Mouse (Mus musculus): ENCODE results near the gene Mymx. TPM values are rescaled to one million over a fixed set of nuclear protein-coding genes. Genes with fewer than 3 reads are reported as not detected.

Mymx gene
- polyA plus RNA-seq, 1 experiment from 2014 or later: not detected

DNA sequence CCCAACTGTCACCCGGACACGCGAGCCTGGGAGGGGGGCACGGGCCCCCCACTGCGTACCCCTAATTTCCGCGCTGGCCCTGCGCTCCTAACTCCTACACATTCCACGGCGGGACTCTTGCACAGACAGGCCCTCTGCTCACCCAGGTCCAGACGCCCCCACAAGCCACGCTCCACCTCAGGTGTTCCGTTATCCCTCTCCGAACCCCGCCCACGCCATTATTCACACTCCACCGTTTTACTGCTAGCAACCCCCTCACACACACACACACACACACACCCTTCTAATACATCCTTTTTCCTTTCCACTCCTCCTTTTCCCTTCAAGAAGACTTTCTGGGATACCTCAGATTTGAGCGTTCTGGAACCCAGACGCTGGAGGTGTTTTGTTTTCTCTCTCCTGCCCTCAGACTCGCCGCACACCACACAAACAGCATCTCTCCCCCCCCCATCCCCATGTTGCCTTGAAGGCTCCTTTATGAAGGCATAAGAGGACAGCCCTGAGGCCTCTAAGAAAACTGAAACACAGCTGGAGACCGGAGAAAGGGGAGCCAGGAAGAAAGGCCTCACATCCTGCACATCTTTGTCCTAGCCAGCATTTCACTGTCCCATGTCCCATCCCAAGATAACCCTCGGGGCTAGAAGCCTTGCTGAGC, 6.0 kb downstream of the Mymx start:
- peak overlapping the region; percentile 51 for H3K4me3 ChIP-seq (ENCODE audit: low read depth, low read length)
- ATAC-seq (replicated peaks; ENCODE audit: low FRiP score, low TSS enrichment, low read depth) (peak; percentile 10; the same call in 1 of the 2 replicates), DNase-seq (ENCODE audit: low spot score) (no peak)
- 0 out of 2 replicates have a peak overlapping the region, but pooled peaks have one; percentile 22 for H3K27ac ChIP-seq (ENCODE audit: low read depth)
- H3K4me2 ChIP-seq (ENCODE audit: low read length): peak overlapping the region; percentile 96
- H3K4me1 ChIP-seq (replicated peaks; ENCODE audit: control insufficient read depth, insufficient read depth, low read length): peaks cover 61% of the 10 kb centered on the region
- no peaks in the 10 kb centered on the region for H3K36me3 ChIP-seq (ENCODE audit: control insufficient read depth, insufficient read depth, low read length)
- H3K9me3 ChIP-seq (ENCODE audit: control insufficient read depth, low read length): no peaks in the 10 kb centered on the region
- WGBS: 8% methylated on average over 23 of the region's 23 CpGs
- H3K9ac ChIP-seq (ENCODE audit: low read length): peak overlapping the region; percentile 59
- H3K27me3 ChIP-seq (replicated peaks; ENCODE audit: control insufficient read depth, insufficient read depth, low read length): peaks cover 6% of the 10 kb centered on the region; the same call in 1 of the 2 replicates

DNA sequence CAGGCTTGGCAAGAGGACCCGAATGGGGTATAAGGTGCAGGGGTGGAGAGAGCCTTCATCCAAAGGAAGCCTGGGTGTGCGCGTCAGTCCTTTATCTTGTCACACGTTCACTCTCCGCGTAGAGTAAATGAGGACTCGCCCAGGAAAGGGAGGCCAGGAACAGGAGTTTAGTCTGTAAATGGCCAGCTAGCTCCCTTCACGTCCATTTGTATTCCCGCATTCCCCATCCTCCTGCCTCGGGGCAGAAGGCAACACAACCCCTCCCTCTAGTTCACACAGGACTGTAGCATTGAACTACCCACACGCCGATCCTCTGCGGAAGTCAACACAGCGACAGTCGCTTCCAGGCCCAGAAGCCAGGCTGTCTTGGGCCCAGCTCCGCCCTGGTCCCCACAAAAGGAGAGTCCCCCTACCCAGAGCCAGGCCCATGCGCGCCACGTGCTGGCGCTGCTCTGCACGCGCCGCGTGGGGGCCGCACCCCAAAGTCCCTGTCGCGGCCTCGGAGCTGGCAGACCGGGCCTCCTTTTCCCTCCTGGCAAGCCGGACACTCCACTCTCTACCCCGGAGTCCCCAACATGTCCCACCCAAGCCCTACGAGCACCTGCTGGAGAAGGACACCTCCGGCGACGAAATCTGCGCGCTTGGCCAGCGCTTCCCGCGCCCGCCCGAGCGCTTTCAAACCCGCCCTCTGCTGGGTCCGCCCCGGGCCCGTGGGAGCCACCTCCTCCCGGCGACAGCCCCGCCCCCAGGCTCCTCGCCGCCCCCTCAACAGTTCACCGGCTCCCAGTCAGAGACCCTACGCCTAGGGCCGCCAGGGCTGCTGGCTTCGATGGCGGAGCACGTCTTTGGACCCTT, 6.8 kb downstream of the Mymx start:
- Histone ChIP-seq H3K27ac (ENCODE audit: low read depth) (0 out of 2 replicates have a peak overlapping the region, but pooled peaks have one; percentile 22), H3K4me1 (replicated peaks; ENCODE audit: control insufficient read depth, insufficient read depth, low read length) (peaks cover 60% of the 10 kb centered on the region)

DNA sequence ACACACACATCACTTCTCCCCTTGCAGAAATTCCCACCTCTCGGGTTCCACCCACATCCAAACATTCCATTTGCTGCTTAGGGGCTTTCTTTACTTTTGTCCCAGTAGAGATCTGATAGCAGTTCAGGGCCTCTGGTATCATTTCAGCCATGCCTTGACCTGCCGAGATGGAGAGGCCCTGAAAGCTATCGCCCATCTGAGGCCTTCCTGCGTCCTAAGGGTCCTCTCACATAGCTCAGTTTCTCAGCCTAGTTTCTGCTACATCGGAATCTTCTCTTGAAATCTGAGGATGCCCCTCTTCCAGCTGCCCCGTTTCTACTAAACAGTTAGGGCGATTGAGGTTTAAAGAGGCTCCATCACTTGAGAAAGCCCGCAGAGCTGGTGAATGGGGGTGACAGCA, 7.7 kb downstream of the Mymx start:
- Histone ChIP-seq H3K9ac (ENCODE audit: low read length) (no peak overlapping the region), H3K27me3 (replicated peaks; ENCODE audit: control insufficient read depth, insufficient read depth, low read length) (0 out of 2 replicates have a peak, but pooled peaks cover 2% of the 10 kb centered on the region), H3K4me2 (ENCODE audit: low read length) (peak overlapping the region; percentile 96), H3K36me3 (ENCODE audit: control insufficient read depth, insufficient read depth, low read length) (no peaks in the 10 kb centered on the region), H3K9me3 (ENCODE audit: control insufficient read depth, low read length) (no peaks in the 10 kb centered on the region), H3K4me1 (replicated peaks; ENCODE audit: control insufficient read depth, insufficient read depth, low read length) (peaks cover 53% of the 10 kb centered on the region), H3K27ac (ENCODE audit: low read depth) (no peak overlapping the region), H3K4me3 (ENCODE audit: low read depth, low read length) (peak overlapping the region; percentile 51)
- DNase-seq (ENCODE audit: low spot score) (no peak), ATAC-seq (replicated peaks; ENCODE audit: low FRiP score, low TSS enrichment, low read depth) (no peak)
- WGBS: 44% methylated on average over 8 of the region's 8 CpGs

More for the DNA sequence above, 6.8 kb downstream of the Mymx start:
- peak overlapping the region; percentile 96 for H3K4me2 ChIP-seq (ENCODE audit: low read length)
- ATAC-seq (replicated peaks; ENCODE audit: low FRiP score, low TSS enrichment, low read depth) (peak; percentile 64), DNase-seq (ENCODE audit: low spot score) (peak; percentile 83)
- H3K9me3 ChIP-seq (ENCODE audit: control insufficient read depth, low read length): no peaks in the 10 kb centered on the region
- peak overlapping the region; percentile 51 for H3K4me3 ChIP-seq (ENCODE audit: low read depth, low read length)
- WGBS: 1% methylated on average over 58 of the region's 58 CpGs
- H3K27me3 ChIP-seq (replicated peaks; ENCODE audit: control insufficient read depth, insufficient read depth, low read length): 0 out of 2 replicates have a peak, but pooled peaks cover 4% of the 10 kb centered on the region
- H3K36me3 ChIP-seq (ENCODE audit: control insufficient read depth, insufficient read depth, low read length): no peaks in the 10 kb centered on the region
- peak overlapping the region; percentile 59 for H3K9ac ChIP-seq (ENCODE audit: low read length)

DNA sequence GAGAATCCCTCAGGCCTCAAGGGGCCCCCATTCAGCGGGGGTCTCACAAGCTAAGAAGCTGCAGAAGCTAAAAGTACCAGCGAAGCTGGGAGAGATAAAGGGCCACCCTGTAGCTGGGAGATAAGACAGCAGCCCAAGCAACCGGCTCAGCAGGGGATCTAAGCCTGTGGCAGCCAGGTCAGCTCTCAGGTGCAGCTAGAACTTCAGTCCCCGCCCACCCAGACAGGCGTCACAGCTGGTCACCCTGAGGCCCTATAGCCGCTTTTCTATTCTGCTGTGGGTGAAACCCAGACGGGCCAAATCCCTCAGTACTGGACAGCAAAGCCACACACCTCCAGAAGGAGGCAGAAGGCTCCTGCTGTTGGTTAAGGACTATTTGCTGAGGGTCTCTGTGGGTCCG, 8.4 kb downstream of the Mymx start:
- no peak for ATAC-seq (replicated peaks; ENCODE audit: low FRiP score, low TSS enrichment, low read depth)
- DNase-seq (ENCODE audit: low spot score): no peak
- Histone ChIP-seq H3K4me1 (replicated peaks; ENCODE audit: control insufficient read depth, insufficient read depth, low read length) (peaks cover 52% of the 10 kb centered on the region), H3K36me3 (ENCODE audit: control insufficient read depth, insufficient read depth, low read length) (0 out of 2 replicates have a peak, but pooled peaks cover under 1% of the 10 kb centered on the region), H3K9ac (ENCODE audit: low read length) (no peak overlapping the region), H3K4me3 (ENCODE audit: low read depth, low read length) (no peak overlapping the region), H3K9me3 (ENCODE audit: control insufficient read depth, low read length) (no peaks in the 10 kb centered on the region), H3K27me3 (replicated peaks; ENCODE audit: control insufficient read depth, insufficient read depth, low read length) (0 out of 2 replicates have a peak, but pooled peaks cover 2% of the 10 kb centered on the region), H3K4me2 (ENCODE audit: low read length) (peak overlapping the region; percentile 96), H3K27ac (ENCODE audit: low read depth) (no peak overlapping the region)
- WGBS: 43% methylated on average over 8 of the region's 8 CpGs

DNA sequence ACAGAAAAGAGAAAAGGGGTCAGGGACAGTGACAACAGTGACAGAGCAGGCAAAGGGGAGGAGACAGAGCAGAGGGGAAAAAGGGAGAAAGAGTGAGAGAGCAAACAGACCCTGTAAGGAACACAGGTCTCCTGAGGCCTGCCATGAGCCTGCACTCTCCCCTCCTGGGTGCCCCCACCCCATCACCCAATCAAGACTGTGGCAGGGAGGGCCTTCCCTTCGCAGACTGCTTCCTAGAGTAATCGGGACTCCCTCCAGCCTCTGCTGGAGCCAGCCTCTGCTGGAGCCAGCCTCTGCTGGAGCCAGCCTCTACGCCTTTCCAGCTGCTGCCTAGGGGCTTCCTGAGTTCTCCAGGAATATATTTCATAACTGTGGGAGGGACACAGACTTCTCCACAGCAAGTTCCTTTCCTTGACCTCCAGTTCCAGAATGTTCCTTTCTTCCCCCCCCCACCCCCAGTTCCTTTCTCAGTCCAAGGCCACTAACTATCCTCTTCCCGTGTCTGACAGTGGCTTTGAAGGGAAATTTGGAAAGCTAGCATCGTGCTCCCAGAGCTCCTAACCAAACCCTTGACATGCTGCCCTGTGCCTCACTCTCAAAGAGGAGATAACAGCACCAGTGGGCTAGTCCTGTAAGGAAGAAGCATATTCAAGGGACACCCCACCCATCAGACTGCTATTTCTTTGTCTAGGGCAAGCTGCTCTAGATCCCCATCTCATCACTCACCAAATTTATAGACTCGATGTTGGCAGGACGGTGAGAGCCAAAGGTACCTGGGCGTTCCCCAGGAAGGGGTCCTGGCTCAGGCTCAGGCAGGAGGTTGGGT, 9.1 kb downstream of the Mymx start:
- WGBS: 52% methylated on average over 8 of the region's 8 CpGs
- H3K27ac ChIP-seq (ENCODE audit: low read depth): no peak overlapping the region

DNA sequence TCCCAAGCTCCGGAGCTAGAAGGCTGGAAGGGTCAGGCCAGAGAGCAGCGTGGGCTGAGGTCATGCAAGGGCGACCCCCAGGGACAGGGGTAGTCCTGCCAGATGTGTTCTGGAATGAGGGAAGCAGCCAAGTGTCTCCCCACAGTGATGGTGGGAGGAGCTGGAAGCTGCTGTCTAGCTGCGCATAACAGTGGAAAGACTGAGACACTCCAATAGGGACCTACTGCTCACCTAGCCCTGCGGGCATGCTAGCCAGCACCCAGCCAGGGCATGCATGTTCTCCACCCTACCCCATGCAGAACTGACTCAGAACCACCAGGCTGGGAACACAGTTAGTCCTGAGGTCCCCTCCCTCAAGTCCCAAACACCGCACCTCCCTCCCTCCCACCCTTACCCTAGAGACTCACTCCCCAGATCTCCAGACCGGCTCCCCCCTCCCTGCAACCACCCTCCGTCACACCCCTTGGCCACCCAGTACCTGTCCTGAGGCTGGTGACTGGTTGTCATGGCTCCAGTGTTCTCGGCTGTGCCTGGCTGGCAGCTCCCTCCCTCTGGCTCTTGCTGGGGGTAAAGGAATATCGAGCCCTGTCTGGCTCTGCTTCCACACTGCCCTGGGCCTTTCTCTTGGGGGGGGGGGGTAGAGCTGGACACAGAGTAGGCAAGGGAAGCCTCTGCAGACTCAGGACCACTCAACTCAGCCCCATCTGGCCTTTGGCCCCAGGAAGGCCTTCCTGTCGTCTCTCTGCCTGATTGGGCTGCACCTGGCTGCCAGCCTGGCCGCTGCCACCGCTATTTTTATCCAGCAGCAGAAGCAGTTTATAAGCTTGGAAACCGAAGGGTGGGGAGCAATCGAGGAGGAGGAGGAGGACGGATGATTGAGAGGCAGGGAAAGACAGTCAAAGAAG, 9.9 kb downstream of the Mymx start:
- Histone ChIP-seq H3K36me3 (ENCODE audit: control insufficient read depth, insufficient read depth, low read length) (peaks cover 6% of the 10 kb centered on the region; the same call in 1 of the 2 replicates), H3K9me3 (ENCODE audit: control insufficient read depth, low read length) (no peaks in the 10 kb centered on the region), H3K4me2 (ENCODE audit: low read length) (peak overlapping the region; percentile 21), H3K4me3 (ENCODE audit: low read depth, low read length) (no peak overlapping the region), H3K9ac (ENCODE audit: low read length) (peak overlapping the region; percentile 27; the same call in 1 of the 2 replicates), H3K27me3 (replicated peaks; ENCODE audit: control insufficient read depth, insufficient read depth, low read length) (0 out of 2 replicates have a peak, but pooled peaks cover 2% of the 10 kb centered on the region), H3K4me1 (replicated peaks; ENCODE audit: control insufficient read depth, insufficient read depth, low read length) (peaks cover 48% of the 10 kb centered on the region), H3K27ac (ENCODE audit: low read depth) (no peak overlapping the region)
- ATAC-seq (replicated peaks; ENCODE audit: low FRiP score, low TSS enrichment, low read depth): no peak
- 46% methylated on average over 16 of the region's 16 CpGs for WGBS
- DNase-seq (ENCODE audit: low spot score): no peak

More for the DNA sequence above, 9.1 kb downstream of the Mymx start:
- Histone ChIP-seq H3K27me3 (replicated peaks; ENCODE audit: control insufficient read depth, insufficient read depth, low read length) (0 out of 2 replicates have a peak, but pooled peaks cover 2% of the 10 kb centered on the region), H3K4me1 (replicated peaks; ENCODE audit: control insufficient read depth, insufficient read depth, low read length) (peaks cover 52% of the 10 kb centered on the region), H3K4me2 (ENCODE audit: low read length) (peak overlapping the region; percentile 96), H3K36me3 (ENCODE audit: control insufficient read depth, insufficient read depth, low read length) (peaks cover 6% of the 10 kb centered on the region; the same call in 1 of the 2 replicates), H3K9ac (ENCODE audit: low read length) (peak overlapping the region; percentile 27; the same call in 1 of the 2 replicates), H3K9me3 (ENCODE audit: control insufficient read depth, low read length) (no peaks in the 10 kb centered on the region), H3K4me3 (ENCODE audit: low read depth, low read length) (no peak overlapping the region)
- no peak for DNase-seq (ENCODE audit: low spot score)
- ATAC-seq (replicated peaks; ENCODE audit: low FRiP score, low TSS enrichment, low read depth): no peak

DNA sequence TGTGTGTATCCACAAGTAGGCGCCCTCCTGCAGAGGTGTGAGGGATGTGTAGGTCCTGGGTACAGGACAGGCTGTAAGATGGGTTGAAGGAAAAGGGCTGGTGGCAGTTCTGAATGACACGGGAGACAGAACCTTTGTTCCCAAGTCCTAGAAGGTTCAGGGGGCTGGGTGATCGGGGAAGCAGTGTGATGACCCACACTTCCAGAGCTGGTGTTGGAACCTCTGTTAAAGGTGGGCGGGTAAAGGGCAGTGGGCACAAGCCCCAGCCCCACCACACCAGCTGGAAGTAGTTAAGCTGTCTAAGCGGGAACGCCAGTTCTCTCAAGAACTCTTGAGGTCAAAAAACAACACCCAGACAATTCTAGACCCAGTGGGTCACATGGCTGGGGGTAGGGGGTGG, 11.5 kb downstream of the Mymx start:
- DNase-seq (ENCODE audit: low spot score) (no peak), ATAC-seq (replicated peaks; ENCODE audit: low FRiP score, low TSS enrichment, low read depth) (no peak)
- peaks cover 40% of the 10 kb centered on the region for H3K4me1 ChIP-seq (replicated peaks; ENCODE audit: control insufficient read depth, insufficient read depth, low read length)
- H3K9ac ChIP-seq (ENCODE audit: low read length): no peak overlapping the region
- WGBS: 73% methylated on average over 6 of the region's 6 CpGs
- 0 out of 2 replicates have a peak, but pooled peaks cover 2% of the 10 kb centered on the region for H3K27me3 ChIP-seq (replicated peaks; ENCODE audit: control insufficient read depth, insufficient read depth, low read length)
- no peak overlapping the region for H3K4me2 ChIP-seq (ENCODE audit: low read length)
- peaks cover 12% of the 10 kb centered on the region; the same call in 1 of the 2 replicates for H3K36me3 ChIP-seq (ENCODE audit: control insufficient read depth, insufficient read depth, low read length)
- no peak overlapping the region for H3K4me3 ChIP-seq (ENCODE audit: low read depth, low read length)
- H3K9me3 ChIP-seq (ENCODE audit: control insufficient read depth, low read length): peaks cover 4% of the 10 kb centered on the region; the same call in 1 of the 2 replicates
- H3K27ac ChIP-seq (ENCODE audit: low read depth): no peak overlapping the region
